Comparison of ENCODE assay signal across 8 mouse cellular contexts in the genomic region with DNA sequence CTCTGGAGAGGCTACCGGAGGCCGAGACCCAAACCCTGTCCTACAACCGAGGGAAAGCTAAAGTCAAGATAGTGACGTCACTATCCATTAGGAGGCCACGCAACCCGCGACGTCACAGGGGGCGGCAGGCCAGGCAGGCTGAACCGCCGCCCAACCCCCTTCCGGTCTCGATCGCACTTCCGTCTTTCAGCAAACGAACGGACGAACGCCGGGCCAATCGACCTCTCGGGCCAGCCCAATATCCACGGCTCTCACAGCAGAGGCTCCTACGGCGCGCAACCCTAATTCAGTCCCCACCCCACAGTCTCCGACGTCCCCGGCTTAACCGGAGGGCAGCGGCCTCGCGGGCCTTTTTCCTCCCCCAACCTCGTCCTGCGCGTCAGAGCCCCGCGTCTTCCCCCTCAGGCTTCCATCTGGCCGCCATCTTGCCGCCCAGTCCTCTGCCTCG. TPM values are rescaled to one million over a fixed set of nuclear protein-coding genes. Genes with fewer than 3 reads are reported as not detected.
DNase-seq lines count a peak whose midpoint lies in the region; ATAC-seq and TF ChIP-seq lines count a peak whose summit lies in the region.

A gene (plus strand): TSS at position 192 of the 448 bp plus-strand sequence.

- H3K4me3 ChIP-seq in ES-Bruce4 (ENCODE audit: low read depth, low read length), result peak within 1 kb of the TSS; percentile 93
- H3K4me3 ChIP-seq in forebrain, embryonic 13.5 days, result peak within 1 kb of the TSS; percentile 99
- peak within 1 kb of the TSS; percentile 94 for H3K4me3 ChIP-seq in lung, adult 2 months (replicated peaks; ENCODE audit: extremely low read depth, low read depth, low read length)

- 1% methylated on average over 41 of the region's 41 CpGs for WGBS in forebrain, embryonic 13.5 days
- 1% methylated on average over 41 of the region's 41 CpGs for WGBS in lung, adult 2 months

- no peaks in the 10 kb centered on the region for H3K27me3 ChIP-seq in ES-Bruce4 (ENCODE audit: control insufficient read depth, insufficient read depth, low read length, poor library complexity, severe bottlenecking)
- H3K27me3 ChIP-seq in forebrain, embryonic 13.5 days, result no peaks in the 10 kb centered on the region

- H3K36me3 ChIP-seq in ES-Bruce4 (ENCODE audit: control insufficient read depth, insufficient read depth, low read length, poor library complexity, severe bottlenecking), result peaks cover 23% of the 10 kb centered on the region
- H3K36me3 ChIP-seq in forebrain, embryonic 13.5 days (ENCODE audit: poor library complexity, severe bottlenecking), result peaks cover 22% of the 10 kb centered on the region

- peak; percentile 81 for DNase-seq in c-Kit-positive CD71-positive TER-119-positive erythroid progenitor cells, embryonic 14.5 days (ENCODE audit: low spot score)
- DNase-seq in heart, postnatal 14 days, result peak; percentile 89 to 93
- peak; percentile 86 for DNase-seq in layer of hippocampus, adult 11-12 months (ENCODE audit: low spot score)
- DNase-seq in lung, adult 2 months, result peak; percentile 84
- DNase-seq in thymus, adult 18-20 months, result peak; percentile 75 to 83

- peak; percentile 34 for ATAC-seq in forebrain, embryonic 13.5 days
- ATAC-seq in neutrophil, adult 5-6 weeks (ENCODE audit: extremely low read depth, insufficient number of reproducible peaks, low FRiP score, poor library complexity, severe bottlenecking), result peak; percentile 51

- no peak for TF ChIP-seq POLR2A in ES-Bruce4 (IDR thresholded peaks at IDR 0.05; ENCODE audit: insufficient read depth, low read length)
- peak; percentile 83; the same call in 1 of the 2 replicates for TF ChIP-seq POLR2A in lung, adult 2 months (IDR thresholded peaks at IDR 0.05; ENCODE audit: borderline replicate concordance, extremely low read depth, low read depth, low read length)

- intact Hi-C loops in heart, postnatal 14 days (cut with DNase I), result loop anchor here (2.0 kb wide), 1 partner anchor 16 kb away; no protein-coding TSS in a partner anchor

- H3K27ac ChIP-seq in ES-Bruce4 (ENCODE audit: insufficient read depth, low read length), result peak within 1 kb of the TSS; percentile 52
- H3K27ac ChIP-seq in forebrain, embryonic 13.5 days, result peak within 1 kb of the TSS; percentile 94

- peak within 1 kb of the TSS; percentile 97 for H3K9ac ChIP-seq in ES-Bruce4 (ENCODE audit: low read depth, poor library complexity, severe bottlenecking)
- H3K9ac ChIP-seq in forebrain, embryonic 13.5 days, result peak within 1 kb of the TSS; percentile 98

- TF ChIP-seq CTCF in ES-Bruce4 (IDR thresholded peaks at IDR 0.05; ENCODE audit: low read depth, low read length), result no peak
- TF ChIP-seq CTCF in lung, adult 2 months (IDR thresholded peaks at IDR 0.05; ENCODE audit: insufficient read depth, low read length), result no peak

- no peaks in the 10 kb centered on the region for H3K9me3 ChIP-seq in ES-Bruce4 (replicated peaks; ENCODE audit: control insufficient read depth, insufficient read depth, low read length, poor library complexity, severe bottlenecking)
- H3K9me3 ChIP-seq in forebrain, embryonic 13.5 days (replicated peaks), result no peaks in the 10 kb centered on the region

- peak within 1 kb of the TSS; percentile 99 for H3K4me2 ChIP-seq in forebrain, embryonic 13.5 days

- H3K4me1 ChIP-seq in ES-Bruce4 (ENCODE audit: control insufficient read depth, insufficient read depth, low read length), result no peaks in the 10 kb centered on the region
- peaks cover 47% of the 10 kb centered on the region for H3K4me1 ChIP-seq in forebrain, embryonic 13.5 days
- H3K4me1 ChIP-seq in lung, adult 2 months (ENCODE audit: control insufficient read depth, insufficient read depth, low read length), result peaks cover 18% of the 10 kb centered on the region

- TF ChIP-seq EP300 in ES-Bruce4 (IDR thresholded peaks at IDR 0.05; ENCODE audit: insufficient read depth, low read depth, low read length), result no peak

RNA-seq across cellular contexts. Expression of the gene that starts here (rescaled TPM):
- not detected in 2 replicates for polyA plus RNA-seq in ES-Bruce4 (2011; ENCODE audit: insufficient read depth, insufficient read length, low read depth, missing spikeins)
- 0.27 and 0.38 TPM in 2 replicates for polyA plus RNA-seq in forebrain, embryonic 13.5 days (2015; fragmentation: Nextera tagmentation; extraction: Ambion mirVana)
- total RNA-seq in heart, postnatal 14 days (2021), result under 1 TPM in 1 of 2 experiments, not detected in 1; 0.24 TPM
- 0.20 and 0.25 TPM in 2 replicates for polyA plus RNA-seq in lung, adult 2 months (2012; rRNA removed)
- total RNA-seq in neutrophil, adult 5-6 weeks (2017), result 1.2 and 1.4 TPM in 2 replicates

Comparison
In these comparisons a context has a peak if more than half of its experiments do, and no peak if none do; other contexts are left out.
1. Peak in every context shown above with its lines: DNase-seq, ATAC-seq, H3K4me3 ChIP-seq and H3K27ac ChIP-seq.
2. Peak in ATAC-seq, H3K4me3 ChIP-seq, H3K27ac ChIP-seq, H3K9ac ChIP-seq and H3K4me2 ChIP-seq in forebrain, embryonic 13.5 days; RNA of the gene not detected or under 1 TPM.
3. Peak in DNase-seq in heart, postnatal 14 days; RNA of the gene not detected or under 1 TPM.
4. Peak in DNase-seq and H3K4me3 ChIP-seq in lung, adult 2 months; RNA of the gene not detected or under 1 TPM.